ENCODE assay signal across 8 mouse cellular contexts in genomic region chr2:163659431-163659830, GRCm38 (mm10). TPM values are rescaled to one million over a fixed set of nuclear protein-coding genes. Genes with fewer than 3 reads are reported as not detected.
DNase-seq lines count a peak whose midpoint lies in the region; ATAC-seq lines count a peak whose summit lies in the region.

No protein-coding gene starts in this region.

- no peaks in the 10 kb centered on the region for H3K27me3 ChIP-seq in lung, embryonic 16.5 days (ENCODE audit: control insufficient read depth, insufficient read depth, low read depth, low read length)
- H3K27me3 ChIP-seq in embryonic facial prominence, embryonic 11.5 days (ENCODE audit: control insufficient read depth, insufficient read depth, low read length), result no peaks in the 10 kb centered on the region
- no peaks in the 10 kb centered on the region for H3K27me3 ChIP-seq in intestine, embryonic 14.5 days (replicated peaks; ENCODE audit: control insufficient read depth, insufficient read depth, low read length)
- H3K27me3 ChIP-seq in neural tube, embryonic 13.5 days, result no peaks in the 10 kb centered on the region

- WGBS in lung, embryonic 16.5 days, result 75% methylated on average over 12 of the region's 12 CpGs
- 65% methylated on average over 12 of the region's 12 CpGs for WGBS in embryonic facial prominence, embryonic 11.5 days
- whole genome bisulfite sequencing in intestine, embryonic 14.5 days, result 83% methylated on average over 12 of the region's 12 CpGs
- WGBS in neural tube, embryonic 13.5 days, result 83% methylated on average over 12 of the region's 12 CpGs

- H3K36me3 ChIP-seq in lung, embryonic 16.5 days (ENCODE audit: control insufficient read depth, insufficient read depth, low read length), result no peaks in the 10 kb centered on the region
- H3K36me3 ChIP-seq in embryonic facial prominence, embryonic 11.5 days (replicated peaks; ENCODE audit: control insufficient read depth, insufficient read depth, low read depth, low read length), result no peaks in the 10 kb centered on the region
- H3K36me3 ChIP-seq in intestine, embryonic 14.5 days (ENCODE audit: control insufficient read depth, insufficient read depth, low read length), result no peaks in the 10 kb centered on the region
- H3K36me3 ChIP-seq in neural tube, embryonic 13.5 days, result no peaks in the 10 kb centered on the region

- no peak for ATAC-seq in lung, embryonic 16.5 days (ENCODE audit: low read depth)
- ATAC-seq in embryonic facial prominence, embryonic 11.5 days (replicated peaks; ENCODE audit: insufficient number of reproducible peaks, low FRiP score, low TSS enrichment, low read depth), result no peak
- no peak for ATAC-seq in intestine, embryonic 14.5 days (replicated peaks; ENCODE audit: low FRiP score, low TSS enrichment, low read depth)
- ATAC-seq in neural tube, embryonic 13.5 days (ENCODE audit: low read depth), result no peak

- H3K4me2 ChIP-seq in lung, embryonic 16.5 days (ENCODE audit: low read depth, low read length), result peak overlapping the region; percentile 63; the same call in 1 of the 2 replicates
- peak overlapping the region; percentile 46 for H3K4me2 ChIP-seq in embryonic facial prominence, embryonic 11.5 days (ENCODE audit: low read depth, low read length)
- H3K4me2 ChIP-seq in intestine, embryonic 14.5 days (ENCODE audit: low read length), result peak overlapping the region; percentile 63
- peak overlapping the region; percentile 60 for H3K4me2 ChIP-seq in neural tube, embryonic 13.5 days

- DNase-seq in lung, postnatal 10 days, result no peak
- peak; percentile 31 for DNase-seq in embryonic facial prominence, embryonic 11.5 days (ENCODE audit: low spot score)
- DNase-seq in intestine, embryonic 14.5 days (ENCODE audit: low spot score), result no peak
- no peak for DNase-seq in cerebellum, postnatal 14 days
- no peak for DNase-seq in cerebellum, postnatal 36 days
- no peak for DNase-seq in left cerebral cortex, postnatal 4 days

- peak overlapping the region; percentile 86; the same call in 1 of the 2 replicates for H3K4me3 ChIP-seq in lung, embryonic 16.5 days (ENCODE audit: low read length)
- peak overlapping the region; percentile 77 for H3K4me3 ChIP-seq in embryonic facial prominence, embryonic 11.5 days (ENCODE audit: low read depth, low read length)
- H3K4me3 ChIP-seq in intestine, embryonic 14.5 days (ENCODE audit: low read depth, low read length), result peak overlapping the region; percentile 81
- H3K4me3 ChIP-seq in neural tube, embryonic 13.5 days, result peak overlapping the region; percentile 77

- intact Hi-C loops in left cerebral cortex, postnatal 4 days (cut with DNase I), result no loop called here

- H3K9ac ChIP-seq in lung, embryonic 16.5 days (ENCODE audit: low read length), result no peak overlapping the region; the same call in 1 of the 2 replicates
- no peak overlapping the region; the same call in 1 of the 2 replicates for H3K9ac ChIP-seq in embryonic facial prominence, embryonic 11.5 days (replicated peaks; ENCODE audit: low read length)
- no peak overlapping the region for H3K9ac ChIP-seq in intestine, embryonic 14.5 days (ENCODE audit: low read length)
- peak overlapping the region; percentile 86; the same call in 1 of the 2 replicates for H3K9ac ChIP-seq in neural tube, embryonic 13.5 days

- no peaks in the 10 kb centered on the region for H3K9me3 ChIP-seq in lung, embryonic 16.5 days (ENCODE audit: control insufficient read depth, low read length)
- no peaks in the 10 kb centered on the region for H3K9me3 ChIP-seq in embryonic facial prominence, embryonic 11.5 days (replicated peaks; ENCODE audit: control insufficient read depth, low read length)
- no peaks in the 10 kb centered on the region for H3K9me3 ChIP-seq in intestine, embryonic 14.5 days (ENCODE audit: control insufficient read depth, low read length)
- no peaks in the 10 kb centered on the region for H3K9me3 ChIP-seq in neural tube, embryonic 13.5 days

- peaks cover 9% of the 10 kb centered on the region; the same call in 1 of the 2 replicates for H3K4me1 ChIP-seq in lung, embryonic 16.5 days (replicated peaks; ENCODE audit: control insufficient read depth, insufficient read depth, low read length)
- H3K4me1 ChIP-seq in embryonic facial prominence, embryonic 11.5 days (ENCODE audit: control insufficient read depth, insufficient read depth, low read length), result no peaks in the 10 kb centered on the region
- peaks cover 12% of the 10 kb centered on the region for H3K4me1 ChIP-seq in intestine, embryonic 14.5 days (replicated peaks; ENCODE audit: control insufficient read depth, insufficient read depth, low read length)
- H3K4me1 ChIP-seq in neural tube, embryonic 13.5 days (replicated peaks), result peaks cover 32% of the 10 kb centered on the region

- no peak overlapping the region for H3K27ac ChIP-seq in lung, embryonic 16.5 days (ENCODE audit: low read length)
- H3K27ac ChIP-seq in embryonic facial prominence, embryonic 11.5 days (replicated peaks; ENCODE audit: low read depth, low read length), result peak overlapping the region; percentile 28; the same call in 1 of the 2 replicates
- H3K27ac ChIP-seq in intestine, embryonic 14.5 days (ENCODE audit: low read depth), result no peak overlapping the region
- peak overlapping the region; percentile 78; the same call in 1 of the 2 replicates for H3K27ac ChIP-seq in neural tube, embryonic 13.5 days (replicated peaks)

RNA-seq across cellular contexts. Expression of gene Pkig, which starts 1.2 kb away (rescaled TPM):
- 133 and 134 TPM in 2 replicates for polyA plus RNA-seq in lung, embryonic 16.5 days (2015; fragmentation: Nextera tagmentation; extraction: Ambion mirVana)
- 166 and 173 TPM in 2 replicates for polyA plus RNA-seq in embryonic facial prominence, embryonic 11.5 days (2014; fragmentation: Nextera tagmentation; extraction: Ambion mirVana)
- polyA plus RNA-seq in intestine, embryonic 14.5 days (2014; fragmentation: Nextera tagmentation; extraction: Ambion mirVana), result 130 and 131 TPM in 2 replicates
- 116 and 123 TPM in 2 replicates for polyA plus RNA-seq in neural tube, embryonic 13.5 days (2015; fragmentation: Nextera tagmentation; extraction: Ambion mirVana)
- total RNA-seq in left cerebral cortex, postnatal 4 days (2021), result 10 to 100 TPM; 83.4 to 91.6 TPM

RNA-seq across cellular contexts. Expression of gene Serinc3, which starts 14.5 kb away (rescaled TPM):
- polyA plus RNA-seq in lung, embryonic 16.5 days (2015; fragmentation: Nextera tagmentation; extraction: Ambion mirVana), result 71.5 and 72.8 TPM in 2 replicates
- 26.0 and 27.9 TPM in 2 replicates for polyA plus RNA-seq in embryonic facial prominence, embryonic 11.5 days (2014; fragmentation: Nextera tagmentation; extraction: Ambion mirVana)
- polyA plus RNA-seq in intestine, embryonic 14.5 days (2014; fragmentation: Nextera tagmentation; extraction: Ambion mirVana), result 54.3 and 60.7 TPM in 2 replicates
- polyA plus RNA-seq in neural tube, embryonic 13.5 days (2015; fragmentation: Nextera tagmentation; extraction: Ambion mirVana), result 36.8 and 39.1 TPM in 2 replicates
- 100 to 1,000 TPM; 138 to 139 TPM for total RNA-seq in left cerebral cortex, postnatal 4 days (2021)

RNA-seq across cellular contexts. Expression of gene Ttpal, which starts 57.3 kb away (rescaled TPM):
- 29.5 and 31.2 TPM in 2 replicates for polyA plus RNA-seq in lung, embryonic 16.5 days (2015; fragmentation: Nextera tagmentation; extraction: Ambion mirVana)
- polyA plus RNA-seq in embryonic facial prominence, embryonic 11.5 days (2014; fragmentation: Nextera tagmentation; extraction: Ambion mirVana), result 45.3 and 47.2 TPM in 2 replicates
- polyA plus RNA-seq in intestine, embryonic 14.5 days (2014; fragmentation: Nextera tagmentation; extraction: Ambion mirVana), result 40.6 and 40.8 TPM in 2 replicates
- 39.2 and 42.2 TPM in 2 replicates for polyA plus RNA-seq in neural tube, embryonic 13.5 days (2015; fragmentation: Nextera tagmentation; extraction: Ambion mirVana)
- 10 to 100 TPM; 40.1 to 46.8 TPM for total RNA-seq in left cerebral cortex, postnatal 4 days (2021)

Comparison
In these comparisons a context has a peak if more than half of its experiments do, and no peak if none do; other contexts are left out.
1. H3K27ac ChIP-seq: peak in embryonic facial prominence, embryonic 11.5 days (single experiment) and neural tube, embryonic 13.5 days (single experiment); none in lung, embryonic 16.5 days (single experiment) and intestine, embryonic 14.5 days (single experiment).
2. Peak in every context shown above with its lines, with median percentiles within 50 percentile points of each other: H3K4me2 ChIP-seq and H3K4me3 ChIP-seq.